Mouse (Mus musculus): ENCODE measurements at regions not wholly inside any gene's neighbourhood (a gene's known extent, or its start where the extent isn't known, plus 50 kb on each side); places are given as distances from the start of the nearest gene placed in this dataset.

GRCm38 (mm10) chr5:73815752-73816151, 164.6 kb downstream of the Spata18 start:
- H3K36me3 ChIP-seq (ENCODE audit: control insufficient read depth, insufficient read depth, low read length): no peaks in the 10 kb centered on the region
- no peaks in the 10 kb centered on the region for H3K4me1 ChIP-seq (ENCODE audit: control insufficient read depth, insufficient read depth, low read length)
- H3K27me3 ChIP-seq (ENCODE audit: control insufficient read depth, insufficient read depth, low read depth, low read length): no peaks in the 10 kb centered on the region
- no peak for ATAC-seq
- no peak overlapping the region for H3K4me3 ChIP-seq (ENCODE audit: low read depth, low read length)
- 98% methylated on average over 5 of the region's 5 CpGs for WGBS
- H3K4me2 ChIP-seq (ENCODE audit: low read length): no peak overlapping the region
- H3K27ac ChIP-seq (ENCODE audit: low read length): no peak overlapping the region
- H3K9me3 ChIP-seq (replicated peaks; ENCODE audit: control insufficient read depth, low read length, poor library complexity, severe bottlenecking): peaks cover 3% of the 10 kb centered on the region; the same call in 1 of the 2 replicates
- no peak overlapping the region for H3K9ac ChIP-seq (ENCODE audit: low read depth, low read length)

GRCm38 (mm10) chr5:73817180-73817579, 166.0 kb downstream of the Spata18 start:
- H3K9ac ChIP-seq (ENCODE audit: low read depth, low read length): no peak overlapping the region
- no peaks in the 10 kb centered on the region for H3K4me1 ChIP-seq (ENCODE audit: control insufficient read depth, insufficient read depth, low read length)
- no peak for ATAC-seq
- H3K9me3 ChIP-seq (replicated peaks; ENCODE audit: control insufficient read depth, low read length, poor library complexity, severe bottlenecking): peaks cover 3% of the 10 kb centered on the region; the same call in 1 of the 2 replicates
- no peaks in the 10 kb centered on the region for H3K27me3 ChIP-seq (ENCODE audit: control insufficient read depth, insufficient read depth, low read depth, low read length)
- WGBS: 91% methylated on average over 1 of the region's 1 CpGs
- H3K4me2 ChIP-seq (ENCODE audit: low read length): no peak overlapping the region
- no peak overlapping the region for H3K27ac ChIP-seq (ENCODE audit: low read length)
- no peak overlapping the region for H3K4me3 ChIP-seq (ENCODE audit: low read depth, low read length)
- no peaks in the 10 kb centered on the region for H3K36me3 ChIP-seq (ENCODE audit: control insufficient read depth, insufficient read depth, low read length)

- Histone ChIP-seq H3K9me3 (replicated peaks; ENCODE audit: control insufficient read depth, low read length, poor library complexity, severe bottlenecking) (no peaks in the 10 kb centered on the region), H3K36me3 (ENCODE audit: control insufficient read depth, insufficient read depth, low read length) (no peaks in the 10 kb centered on the region), H3K9ac (ENCODE audit: low read depth, low read length) (no peak overlapping the region), H3K27ac (ENCODE audit: low read length) (no peak overlapping the region), H3K4me1 (ENCODE audit: control insufficient read depth, insufficient read depth, low read length) (no peaks in the 10 kb centered on the region), H3K4me3 (ENCODE audit: low read depth, low read length) (no peak overlapping the region), H3K27me3 (ENCODE audit: control insufficient read depth, insufficient read depth, low read depth, low read length) (no peaks in the 10 kb centered on the region), H3K4me2 (ENCODE audit: low read length) (no peak overlapping the region)
- ATAC-seq: no peak
- WGBS: 75% methylated on average over 19 of the region's 19 CpGs
These were observed 170.9 kb downstream of the Spata18 start for GRCm38 (mm10) chr5:73821956-73822545.

- Histone ChIP-seq H3K9me3 (replicated peaks; ENCODE audit: control insufficient read depth, low read length, poor library complexity, severe bottlenecking) (no peaks in the 10 kb centered on the region), H3K4me2 (ENCODE audit: low read length) (no peak overlapping the region), H3K36me3 (ENCODE audit: control insufficient read depth, insufficient read depth, low read length) (no peaks in the 10 kb centered on the region), H3K9ac (ENCODE audit: low read depth, low read length) (no peak overlapping the region), H3K4me1 (ENCODE audit: control insufficient read depth, insufficient read depth, low read length) (no peaks in the 10 kb centered on the region), H3K27ac (ENCODE audit: low read length) (no peak overlapping the region), H3K27me3 (ENCODE audit: control insufficient read depth, insufficient read depth, low read depth, low read length) (no peaks in the 10 kb centered on the region), H3K4me3 (ENCODE audit: low read depth, low read length) (no peak overlapping the region)
- no peak for ATAC-seq
- WGBS: 83% methylated on average over 5 of the region's 5 CpGs
These were observed 172.2 kb downstream of the Spata18 start for GRCm38 (mm10) chr5:73823421-73823820.

GRCm38 (mm10) chr5:73826941-73827340, 175.8 kb downstream of the Spata18 start:
- Histone ChIP-seq H3K27me3 (ENCODE audit: control insufficient read depth, insufficient read depth, low read depth, low read length) (no peaks in the 10 kb centered on the region), H3K4me3 (ENCODE audit: low read depth, low read length) (no peak overlapping the region), H3K36me3 (ENCODE audit: control insufficient read depth, insufficient read depth, low read length) (no peaks in the 10 kb centered on the region), H3K4me1 (ENCODE audit: control insufficient read depth, insufficient read depth, low read length) (no peaks in the 10 kb centered on the region), H3K27ac (ENCODE audit: low read length) (no peak overlapping the region), H3K4me2 (ENCODE audit: low read length) (no peak overlapping the region), H3K9me3 (replicated peaks; ENCODE audit: control insufficient read depth, low read length, poor library complexity, severe bottlenecking) (no peaks in the 10 kb centered on the region), H3K9ac (ENCODE audit: low read depth, low read length) (no peak overlapping the region)
- 84% methylated on average over 4 of the region's 4 CpGs for WGBS
- ATAC-seq: no peak

- no peaks in the 10 kb centered on the region for H3K36me3 ChIP-seq (ENCODE audit: control insufficient read depth, insufficient read depth, low read length)
- H3K27ac ChIP-seq (ENCODE audit: low read length): no peak overlapping the region
- 73% methylated on average over 1 of the region's 1 CpGs for WGBS
- ATAC-seq: no peak
- H3K9ac ChIP-seq (ENCODE audit: low read depth, low read length): no peak overlapping the region
- H3K9me3 ChIP-seq (replicated peaks; ENCODE audit: control insufficient read depth, low read length, poor library complexity, severe bottlenecking): no peaks in the 10 kb centered on the region
- H3K27me3 ChIP-seq (ENCODE audit: control insufficient read depth, insufficient read depth, low read depth, low read length): no peaks in the 10 kb centered on the region
- H3K4me3 ChIP-seq (ENCODE audit: low read depth, low read length): no peak overlapping the region
- no peak overlapping the region for H3K4me2 ChIP-seq (ENCODE audit: low read length)
- H3K4me1 ChIP-seq (ENCODE audit: control insufficient read depth, insufficient read depth, low read length): no peaks in the 10 kb centered on the region
These were observed 182.5 kb downstream of the Spata18 start for GRCm38 (mm10) chr5:73833721-73834120.

- Histone ChIP-seq H3K27ac (ENCODE audit: low read length) (no peak overlapping the region), H3K9me3 (replicated peaks; ENCODE audit: control insufficient read depth, low read length, poor library complexity, severe bottlenecking) (no peaks in the 10 kb centered on the region), H3K27me3 (ENCODE audit: control insufficient read depth, insufficient read depth, low read depth, low read length) (no peaks in the 10 kb centered on the region), H3K36me3 (ENCODE audit: control insufficient read depth, insufficient read depth, low read length) (no peaks in the 10 kb centered on the region), H3K9ac (ENCODE audit: low read depth, low read length) (no peak overlapping the region), H3K4me3 (ENCODE audit: low read depth, low read length) (no peak overlapping the region), H3K4me1 (ENCODE audit: control insufficient read depth, insufficient read depth, low read length) (no peaks in the 10 kb centered on the region), H3K4me2 (ENCODE audit: low read length) (no peak overlapping the region)
- 87% methylated on average over 3 of the region's 3 CpGs for WGBS
- ATAC-seq: no peak
These were observed 192.6 kb downstream of the Spata18 start for GRCm38 (mm10) chr5:73843776-73844175.

GRCm38 (mm10) chr5:73846096-73846782, 195.1 kb downstream of the Spata18 start:
- no peaks in the 10 kb centered on the region for H3K4me1 ChIP-seq (ENCODE audit: control insufficient read depth, insufficient read depth, low read length)
- no peak overlapping the region for H3K9ac ChIP-seq (ENCODE audit: low read depth, low read length)
- no peak overlapping the region for H3K4me3 ChIP-seq (ENCODE audit: low read depth, low read length)
- no peak for ATAC-seq
- no peaks in the 10 kb centered on the region for H3K36me3 ChIP-seq (ENCODE audit: control insufficient read depth, insufficient read depth, low read length)
- no peaks in the 10 kb centered on the region for H3K9me3 ChIP-seq (replicated peaks; ENCODE audit: control insufficient read depth, low read length, poor library complexity, severe bottlenecking)
- no peak overlapping the region for H3K27ac ChIP-seq (ENCODE audit: low read length)
- WGBS: 77% methylated on average over 12 of the region's 12 CpGs
- H3K27me3 ChIP-seq (ENCODE audit: control insufficient read depth, insufficient read depth, low read depth, low read length): no peaks in the 10 kb centered on the region
- H3K4me2 ChIP-seq (ENCODE audit: low read length): no peak overlapping the region

GRCm38 (mm10) chr5:73846783-73847151, 195.6 kb downstream of the Spata18 start:
- H3K4me1 ChIP-seq (ENCODE audit: control insufficient read depth, insufficient read depth, low read length): no peaks in the 10 kb centered on the region
- no peaks in the 10 kb centered on the region for H3K36me3 ChIP-seq (ENCODE audit: control insufficient read depth, insufficient read depth, low read length)
- no peak for ATAC-seq
- H3K27ac ChIP-seq (ENCODE audit: low read length): no peak overlapping the region
- H3K4me3 ChIP-seq (ENCODE audit: low read depth, low read length): no peak overlapping the region
- 49% methylated on average over 6 of the region's 6 CpGs for WGBS
- H3K9ac ChIP-seq (ENCODE audit: low read depth, low read length): no peak overlapping the region
- no peaks in the 10 kb centered on the region for H3K27me3 ChIP-seq (ENCODE audit: control insufficient read depth, insufficient read depth, low read depth, low read length)
- H3K4me2 ChIP-seq (ENCODE audit: low read length): no peak overlapping the region
- H3K9me3 ChIP-seq (replicated peaks; ENCODE audit: control insufficient read depth, low read length, poor library complexity, severe bottlenecking): no peaks in the 10 kb centered on the region
